Mouse (Mus musculus) liver, embryonic 14.5 days (tissue): ENCODE data around the gene Gm8206. TPM values are rescaled to one million over a fixed set of nuclear protein-coding genes. Genes with fewer than 3 reads are reported as not detected.

Experiments used
- polyA plus RNA-seq, 2 experiments: library from polyadenylated mRNA; depleted of rRNA in 1 of 2; stranded (reverse) in 1 of 2; unstranded in 1 of 2; fragments of >200 nt; fragmentation: Nextera tagmentation in 1 of 2; extraction: Ambion mirVana in 1 of 2; gene quantifications; 2 replicates each; pipeline versions ENCODE4 v1.2.1 to v1.2.3; 2012 to 2014

Gene Gm8206
- polyA plus RNA-seq, 2 experiments, result 0.06 TPM; not detected in 1

Other genes starting within 250 kb of the Gm8206 start
- gene Gm8237, start 213.6 kb downstream of the Gm8206 start, polyA plus RNA-seq (2012; rRNA removed), result not detected in 2 replicates
- 0.06 TPM in 1 of 2 replicates, not detected in the other for gene Gm8237, start 213.6 kb downstream of the Gm8206 start, polyA plus RNA-seq (2014; fragmentation: Nextera tagmentation; extraction: Ambion mirVana)
- not detected in 2 replicates for gene Gm3248, start 132.2 kb downstream of the Gm8206 start, polyA plus RNA-seq (2012; rRNA removed)
- not detected in 2 replicates for gene Gm3248, start 132.2 kb downstream of the Gm8206 start, polyA plus RNA-seq (2014; fragmentation: Nextera tagmentation; extraction: Ambion mirVana)
- gene Gm3453, start 114.8 kb downstream of the Gm8206 start, polyA plus RNA-seq (2012; rRNA removed), result not detected in 2 replicates
- gene Gm3453, start 114.8 kb downstream of the Gm8206 start, polyA plus RNA-seq (2014; fragmentation: Nextera tagmentation; extraction: Ambion mirVana), result not detected in 2 replicates
- not detected in 2 replicates for gene Gm6337, start 35.7 kb downstream of the Gm8206 start, polyA plus RNA-seq (2012; rRNA removed)
- not detected in 2 replicates for gene Gm6337, start 35.7 kb downstream of the Gm8206 start, polyA plus RNA-seq (2014; fragmentation: Nextera tagmentation; extraction: Ambion mirVana)
- gene Gm3468, start 14.7 kb upstream of the Gm8206 start, polyA plus RNA-seq (2012; rRNA removed), result 0.05 and 0.06 TPM in 2 replicates
- gene Gm3468, start 14.7 kb upstream of the Gm8206 start, polyA plus RNA-seq (2014; fragmentation: Nextera tagmentation; extraction: Ambion mirVana), result not detected in 2 replicates
- gene Gm3476, start 31.9 kb upstream of the Gm8206 start, polyA plus RNA-seq (2012; rRNA removed), result not detected in 2 replicates
- gene Gm3476, start 31.9 kb upstream of the Gm8206 start, polyA plus RNA-seq (2014; fragmentation: Nextera tagmentation; extraction: Ambion mirVana), result not detected in 2 replicates
- gene Gm21560, start 125.3 kb upstream of the Gm8206 start, polyA plus RNA-seq (2012; rRNA removed), result not detected in 2 replicates
- gene Gm21560, start 125.3 kb upstream of the Gm8206 start, polyA plus RNA-seq (2014; fragmentation: Nextera tagmentation; extraction: Ambion mirVana), result not detected in 2 replicates
- gene Gm3411, start 193.3 kb upstream of the Gm8206 start, polyA plus RNA-seq (2012; rRNA removed), result not detected in 2 replicates
- gene Gm3411, start 193.3 kb upstream of the Gm8206 start, polyA plus RNA-seq (2014; fragmentation: Nextera tagmentation; extraction: Ambion mirVana), result 0.09 TPM in 1 of 2 replicates, not detected in the other
- gene Gm21103, start 210.9 kb upstream of the Gm8206 start, polyA plus RNA-seq (2012; rRNA removed), result not detected in 2 replicates
- gene Gm21103, start 210.9 kb upstream of the Gm8206 start, polyA plus RNA-seq (2014; fragmentation: Nextera tagmentation; extraction: Ambion mirVana), result not detected in 2 replicates
- not detected in 2 replicates for gene Gm3618, start 249.7 kb upstream of the Gm8206 start, polyA plus RNA-seq (2012; rRNA removed)
- not detected in 2 replicates for gene Gm3618, start 249.7 kb upstream of the Gm8206 start, polyA plus RNA-seq (2014; fragmentation: Nextera tagmentation; extraction: Ambion mirVana)